Mouse (Mus musculus): ENCODE measurements at regions not wholly inside any gene's neighbourhood (a gene's known extent, or its start where the extent isn't known, plus 50 kb on each side); places are given as distances from the start of the nearest gene placed in this dataset.

GRCm38 (mm10) chr2:178992334-178993116, 449.7 kb upstream of the Cdh4 start:
- TF ChIP-seq CTCF (IDR thresholded peaks at IDR 0.05; ENCODE audit: insufficient read depth, low read length) = no peak
- TF ChIP-seq POLR2A (IDR thresholded peaks at IDR 0.05; ENCODE audit: borderline replicate concordance, extremely low read depth, low read depth, low read length) = no peak
